Mouse (Mus musculus): ENCODE results near the gene Pde1b. TPM values are rescaled to one million over a fixed set of nuclear protein-coding genes. Genes with fewer than 3 reads are reported as not detected.

The Pde1b gene
- 57.5 and 62.5 TPM in 2 replicates for polyA plus RNA-seq (2012; rRNA removed)

DNA sequence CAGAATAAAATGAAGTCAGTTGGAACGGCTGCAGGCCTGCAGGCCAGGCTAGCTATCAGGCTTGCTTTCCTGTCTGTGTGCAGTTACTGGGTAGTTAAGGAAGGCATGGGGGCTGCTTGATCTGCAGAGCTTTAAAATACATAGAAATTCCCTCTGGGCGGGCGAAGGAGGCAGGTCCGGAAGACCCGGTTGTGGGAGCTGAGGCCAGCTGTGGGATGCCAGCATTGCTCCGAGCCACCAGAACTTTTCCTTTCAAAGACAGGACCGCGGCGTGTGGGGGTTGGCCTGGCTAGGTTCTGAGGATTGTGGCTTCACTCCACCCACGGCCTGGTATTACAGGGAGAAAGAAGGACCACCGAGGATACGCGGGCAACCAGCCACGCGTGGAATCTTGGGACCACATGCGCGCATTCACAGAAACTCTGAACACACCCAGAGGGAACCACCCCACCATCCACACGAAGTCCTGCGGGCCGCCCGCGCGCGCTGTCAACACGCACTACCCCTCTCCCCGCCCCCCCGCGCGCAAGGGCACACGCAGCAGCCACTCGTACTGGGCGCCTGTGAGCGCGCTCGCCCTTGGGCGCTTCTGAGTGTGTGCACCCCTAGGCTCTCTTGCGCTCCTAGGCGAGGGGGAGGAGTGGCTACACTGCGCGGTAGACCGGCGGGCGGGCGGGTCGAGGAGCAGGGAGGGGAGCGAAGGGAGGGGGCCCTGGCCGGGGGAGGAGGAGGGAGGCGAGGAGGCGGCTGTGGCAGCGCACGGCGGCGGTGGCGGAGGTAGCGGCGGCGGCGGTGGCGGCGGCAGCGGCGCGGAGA lies at the start of gene Pde1b:
Gene Pde1b (plus strand): TSS at position 600 of the 816 bp plus-strand sequence.
- whole genome bisulfite sequencing: 3% methylated on average over 48 of the region's 63 CpGs

DNA sequence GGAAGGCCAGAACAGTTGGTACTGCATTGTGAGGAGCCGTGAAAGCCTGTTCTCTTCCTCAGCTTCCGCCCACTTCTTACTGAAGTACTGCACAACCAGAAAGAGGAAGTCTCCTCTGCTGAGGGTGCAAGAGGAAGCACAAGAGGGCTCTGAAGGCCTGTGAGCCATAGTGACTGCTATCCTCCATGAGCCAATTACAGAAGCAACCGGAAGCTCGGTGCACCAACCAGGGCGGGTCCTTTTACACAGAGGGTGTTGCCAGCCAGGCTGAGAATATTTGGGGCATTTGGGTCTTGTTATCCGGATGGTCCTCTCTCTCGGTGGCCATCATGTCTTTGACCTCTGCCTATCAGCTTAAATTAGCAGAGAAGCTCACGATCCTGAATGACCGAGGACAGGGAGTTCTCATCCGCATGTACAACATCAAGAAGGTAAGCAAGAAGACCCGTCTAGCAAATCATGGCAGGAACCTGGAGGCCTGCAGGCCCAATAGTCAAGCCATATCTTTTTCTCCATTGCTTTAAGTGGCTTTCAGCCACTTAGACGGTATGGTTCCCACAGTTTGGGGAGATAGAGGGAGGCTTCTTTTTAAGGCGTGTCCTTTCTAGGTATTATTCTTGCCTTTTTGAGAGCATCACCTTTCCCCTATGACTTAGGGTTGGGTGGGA lies 49.1 kb upstream of the Pde1b start, which contains the start of gene Nckap1l:
Gene Nckap1l (plus strand): TSS at position 244 of the 668 bp plus-strand sequence.
- no peak for DNase-seq
- 90% methylated on average over 13 of the region's 13 CpGs for WGBS
- Histone ChIP-seq H3K4me1 (ENCODE audit: control insufficient read depth, insufficient read depth, low read length) (no peaks in the 10 kb centered on the region), H3K27me3 (ENCODE audit: control insufficient read depth, insufficient read depth, low read length) (no peaks in the 10 kb centered on the region), H3K4me3 (replicated peaks; ENCODE audit: insufficient read depth, low read depth, low read length) (no peak within 1 kb of the TSS), H3K27ac (ENCODE audit: insufficient read depth, low read length) (no peak within 1 kb of the TSS)
- TF ChIP-seq CTCF (IDR thresholded peaks at IDR 0.05; ENCODE audit: borderline replicate concordance, insufficient read depth, low read depth, low read length) (no peak), POLR2A (IDR thresholded peaks at IDR 0.05; ENCODE audit: borderline replicate concordance, insufficient read depth, low read length) (no peak)

More for the DNA sequence above, at the start of gene Pde1b:
- TF ChIP-seq CTCF (IDR thresholded peaks at IDR 0.05; ENCODE audit: borderline replicate concordance, insufficient read depth, low read depth, low read length): no peak
- H3K4me3 ChIP-seq (replicated peaks; ENCODE audit: insufficient read depth, low read depth, low read length): peak within 1 kb of the TSS; percentile 89
- no peak within 1 kb of the TSS for H3K27ac ChIP-seq (ENCODE audit: insufficient read depth, low read length)
- H3K4me1 ChIP-seq (ENCODE audit: control insufficient read depth, insufficient read depth, low read length): peaks cover 6% of the 10 kb centered on the region; the same call in 1 of the 2 replicates
- DNase-seq: peak; percentile 65 to 66
- no peaks in the 10 kb centered on the region for H3K27me3 ChIP-seq (ENCODE audit: control insufficient read depth, insufficient read depth, low read length)

DNA sequence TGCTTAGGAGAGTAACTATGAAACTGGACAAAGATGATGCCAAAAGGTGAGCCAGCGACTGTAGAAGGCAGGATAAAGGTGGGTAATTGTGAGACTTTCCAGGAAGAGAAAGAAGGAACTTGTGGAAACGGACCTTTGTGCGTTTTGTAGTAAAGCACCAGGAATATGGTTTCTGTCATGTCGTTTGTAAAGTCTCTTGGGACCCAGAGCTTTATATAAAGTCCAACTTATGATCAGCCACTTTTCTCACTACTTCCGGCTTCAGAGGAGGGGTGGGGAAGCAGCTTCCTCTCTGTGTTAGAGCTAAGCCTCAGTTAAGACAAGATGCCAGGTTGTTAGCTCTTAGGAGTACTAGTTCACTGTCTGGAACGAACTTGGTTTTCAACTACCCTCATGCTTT lies 48.4 kb upstream of the Pde1b start:
- no peak overlapping the region for H3K27ac ChIP-seq (ENCODE audit: insufficient read depth, low read length)
- H3K4me1 ChIP-seq (ENCODE audit: control insufficient read depth, insufficient read depth, low read length): no peaks in the 10 kb centered on the region
- no peak for DNase-seq
- H3K27me3 ChIP-seq (ENCODE audit: control insufficient read depth, insufficient read depth, low read length): no peaks in the 10 kb centered on the region
- TF ChIP-seq POLR2A (IDR thresholded peaks at IDR 0.05; ENCODE audit: borderline replicate concordance, insufficient read depth, low read length) (no peak), CTCF (IDR thresholded peaks at IDR 0.05; ENCODE audit: borderline replicate concordance, insufficient read depth, low read depth, low read length) (no peak)
- H3K4me3 ChIP-seq (replicated peaks; ENCODE audit: insufficient read depth, low read depth, low read length): no peak overlapping the region
- WGBS: 81% methylated on average over 6 of the region's 6 CpGs

DNA sequence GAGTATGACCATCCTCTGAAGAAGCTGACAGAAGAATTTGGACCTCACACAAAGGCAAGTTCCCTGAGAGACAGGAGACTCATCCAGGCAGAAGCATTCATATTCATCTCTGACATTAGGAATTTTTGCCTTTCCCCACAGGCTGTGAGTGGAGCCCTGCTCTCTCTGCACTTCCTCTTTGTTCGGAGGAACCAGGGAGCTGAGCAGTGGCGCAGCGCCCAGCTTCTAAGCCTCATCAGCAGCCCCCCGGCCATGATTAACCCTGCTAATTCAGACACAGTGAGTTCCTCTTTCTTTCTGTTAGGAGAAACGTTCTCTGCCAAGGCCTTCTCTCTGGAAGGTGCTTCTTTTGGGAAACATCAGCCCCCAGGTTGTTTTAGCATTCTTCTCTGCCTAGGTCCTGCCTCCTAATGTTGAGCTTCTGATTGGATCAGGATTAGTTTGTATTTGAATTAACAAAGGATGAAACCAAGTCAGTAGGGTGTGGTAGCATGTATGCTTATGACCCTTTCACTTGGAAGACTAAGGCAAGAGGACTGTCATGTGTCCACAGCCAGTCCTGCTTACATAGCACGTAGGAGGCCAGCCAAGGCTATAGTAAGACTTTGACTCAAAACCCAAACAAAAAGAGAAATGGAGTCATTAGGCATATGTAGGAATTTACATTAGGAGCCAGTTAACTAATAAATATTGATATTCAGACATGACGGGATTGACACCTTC lies 40.1 kb upstream of the Pde1b start:
- H3K27me3 ChIP-seq (ENCODE audit: control insufficient read depth, insufficient read depth, low read length): no peaks in the 10 kb centered on the region
- no peaks in the 10 kb centered on the region for H3K4me1 ChIP-seq (ENCODE audit: control insufficient read depth, insufficient read depth, low read length)
- WGBS: 38% methylated on average over 7 of the region's 7 CpGs
- H3K27ac ChIP-seq (ENCODE audit: insufficient read depth, low read length): no peak overlapping the region
- DNase-seq: no peak
- no peak overlapping the region for H3K4me3 ChIP-seq (replicated peaks; ENCODE audit: insufficient read depth, low read depth, low read length)
- TF ChIP-seq POLR2A (IDR thresholded peaks at IDR 0.05; ENCODE audit: borderline replicate concordance, insufficient read depth, low read length): no peak
- no peak for TF ChIP-seq CTCF (IDR thresholded peaks at IDR 0.05; ENCODE audit: borderline replicate concordance, insufficient read depth, low read depth, low read length)

DNA sequence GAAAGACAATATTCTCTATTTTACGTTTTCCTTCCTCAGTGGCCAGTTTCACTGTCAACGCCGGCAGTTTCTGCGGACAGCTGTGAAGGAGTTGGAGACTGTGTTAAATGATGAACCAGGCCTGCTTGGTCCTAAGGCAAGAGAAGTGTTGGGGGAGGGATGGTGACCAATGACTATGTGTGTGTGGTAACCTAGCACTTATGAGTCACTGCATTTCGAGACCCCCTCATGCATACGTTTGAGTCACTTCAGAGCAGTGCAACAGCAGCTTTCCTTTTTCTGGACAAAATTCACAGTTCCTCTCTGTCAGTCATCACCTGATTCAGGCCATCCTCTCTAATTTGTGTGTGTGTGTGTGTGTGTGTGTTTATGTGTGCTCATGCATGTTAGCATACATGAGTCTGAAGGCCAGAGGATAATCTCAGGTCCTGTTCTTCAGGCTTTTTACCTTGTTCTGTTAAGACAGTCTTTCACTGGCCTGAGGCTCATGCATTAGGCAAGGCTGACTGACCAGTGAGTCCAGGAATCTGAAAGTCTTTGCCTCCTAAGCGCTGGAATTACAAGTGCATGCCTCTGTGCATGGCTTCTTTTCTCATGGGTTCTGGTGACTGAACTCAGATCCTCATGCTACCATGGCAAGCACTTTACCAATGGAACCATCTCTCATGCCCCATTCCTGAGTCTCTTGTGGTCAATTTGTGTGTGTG lies 31.2 kb upstream of the Pde1b start:
- WGBS: 79% methylated on average over 7 of the region's 7 CpGs

DNA sequence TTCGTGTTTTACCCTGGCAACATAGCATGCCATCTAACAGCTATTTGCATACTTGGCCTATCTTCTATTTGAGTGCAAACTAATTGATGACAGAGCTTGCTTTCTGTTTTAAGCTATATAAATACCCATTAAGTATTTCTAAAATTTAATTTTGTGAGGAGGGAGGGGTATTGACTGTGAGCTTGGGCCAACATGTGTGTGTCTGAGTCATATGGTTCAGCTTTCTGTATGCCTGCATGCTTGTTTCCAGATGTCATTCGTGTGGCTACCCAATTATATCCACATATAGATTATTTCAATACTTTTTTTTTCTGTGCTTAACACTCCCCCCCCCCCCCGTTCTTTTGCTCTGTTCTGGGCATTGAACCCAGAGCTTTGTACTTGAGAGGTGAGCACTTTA lies 30.6 kb upstream of the Pde1b start:
- Histone ChIP-seq H3K27me3 (ENCODE audit: control insufficient read depth, insufficient read depth, low read length) (no peaks in the 10 kb centered on the region; the same call in 1 of the 2 replicates), H3K4me3 (replicated peaks; ENCODE audit: insufficient read depth, low read depth, low read length) (no peak overlapping the region), H3K27ac (ENCODE audit: insufficient read depth, low read length) (no peak overlapping the region), H3K4me1 (ENCODE audit: control insufficient read depth, insufficient read depth, low read length) (no peaks in the 10 kb centered on the region)
- WGBS: 54% methylated on average over 3 of the region's 3 CpGs
- no peak for DNase-seq
- no peak for TF ChIP-seq CTCF (IDR thresholded peaks at IDR 0.05; ENCODE audit: borderline replicate concordance, insufficient read depth, low read depth, low read length)
- no peak for TF ChIP-seq POLR2A (IDR thresholded peaks at IDR 0.05; ENCODE audit: borderline replicate concordance, insufficient read depth, low read length)

More for the DNA sequence above, 31.2 kb upstream of the Pde1b start:
- no peaks in the 10 kb centered on the region for H3K4me1 ChIP-seq (ENCODE audit: control insufficient read depth, insufficient read depth, low read length)
- H3K27me3 ChIP-seq (ENCODE audit: control insufficient read depth, insufficient read depth, low read length): no peaks in the 10 kb centered on the region; the same call in 1 of the 2 replicates
- DNase-seq: no peak
- no peak overlapping the region for H3K4me3 ChIP-seq (replicated peaks; ENCODE audit: insufficient read depth, low read depth, low read length)
- TF ChIP-seq CTCF (IDR thresholded peaks at IDR 0.05; ENCODE audit: borderline replicate concordance, insufficient read depth, low read depth, low read length) (no peak), POLR2A (IDR thresholded peaks at IDR 0.05; ENCODE audit: borderline replicate concordance, insufficient read depth, low read length) (no peak)
- H3K27ac ChIP-seq (ENCODE audit: insufficient read depth, low read length): no peak overlapping the region

DNA sequence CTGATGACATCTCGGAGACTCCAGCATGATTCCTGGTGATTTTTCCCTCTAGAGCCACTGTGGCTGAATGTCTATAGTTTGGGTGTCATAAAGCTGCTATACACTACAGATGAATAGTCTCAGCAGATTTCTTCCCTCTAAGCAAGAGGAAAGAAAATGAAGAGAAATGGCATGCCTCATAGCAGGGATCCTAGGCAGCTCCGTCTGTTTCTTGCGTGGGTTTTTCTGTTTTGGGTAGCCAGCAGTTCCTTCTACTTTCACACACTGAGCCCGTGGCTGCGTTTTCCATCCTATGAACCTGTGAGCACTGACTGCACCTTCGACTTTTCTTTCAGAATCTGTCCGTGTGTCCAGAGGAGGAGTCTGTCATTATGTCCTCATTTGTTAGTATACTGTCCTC lies 29.7 kb upstream of the Pde1b start:
- H3K27ac ChIP-seq (ENCODE audit: insufficient read depth, low read length): no peak overlapping the region
- 80% methylated on average over 7 of the region's 7 CpGs for WGBS
- H3K4me1 ChIP-seq (ENCODE audit: control insufficient read depth, insufficient read depth, low read length): no peaks in the 10 kb centered on the region
- no peak for DNase-seq
- no peaks in the 10 kb centered on the region; the same call in 1 of the 2 replicates for H3K27me3 ChIP-seq (ENCODE audit: control insufficient read depth, insufficient read depth, low read length)
- TF ChIP-seq POLR2A (IDR thresholded peaks at IDR 0.05; ENCODE audit: borderline replicate concordance, insufficient read depth, low read length): no peak
- TF ChIP-seq CTCF (IDR thresholded peaks at IDR 0.05; ENCODE audit: borderline replicate concordance, insufficient read depth, low read depth, low read length): no peak
- no peak overlapping the region for H3K4me3 ChIP-seq (replicated peaks; ENCODE audit: insufficient read depth, low read depth, low read length)
